Mouse (Mus musculus): ENCODE measurements around the gene Ccr4. TPM values are rescaled to one million over a fixed set of nuclear protein-coding genes. Genes with fewer than 3 reads are reported as not detected.
A peak's percentile ranks its signal among the peaks of the same experiment; 100 is the strongest.

Gene Ccr4
- not detected in 2 replicates for polyA plus RNA-seq (2016; fragmentation: Nextera tagmentation; extraction: Ambion mirVana)

DNA sequence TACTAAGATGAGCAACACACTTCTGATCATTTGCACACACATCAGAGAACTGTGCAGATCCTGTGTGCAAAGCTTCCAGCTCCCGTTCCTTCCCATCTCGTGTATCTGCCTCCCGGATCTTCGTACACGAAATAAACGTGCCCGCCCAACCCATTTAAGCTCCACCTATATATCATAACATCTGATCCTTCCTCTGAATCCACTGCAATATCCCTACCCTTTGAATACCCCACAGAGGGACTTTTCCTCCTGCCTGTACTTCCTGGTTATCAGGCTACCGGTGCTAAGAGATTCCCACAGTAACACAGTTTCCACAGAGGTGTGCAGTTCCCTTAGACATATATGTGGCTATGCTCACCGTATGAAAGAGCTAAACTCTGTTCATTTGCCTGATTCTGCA lies at the start of gene Ccr4:
Ccr4 (minus strand) TSS at position 101 of the 400 bp plus-strand sequence.
- H3K4me2 ChIP-seq: no peak within 1 kb of the TSS
- H3K9ac ChIP-seq: no peak within 1 kb of the TSS
- H3K27ac ChIP-seq: no peak within 1 kb of the TSS
- H3K4me1 ChIP-seq: no peaks in the 10 kb centered on the region
- H3K4me3 ChIP-seq (replicated peaks): no peak within 1 kb of the TSS
- no peak for ATAC-seq (ENCODE audit: low FRiP score)
- no peaks in the 10 kb centered on the region for H3K27me3 ChIP-seq
- no peaks in the 10 kb centered on the region for H3K9me3 ChIP-seq
- WGBS: 92% methylated on average over 9 of the region's 9 CpGs
- 0 out of 2 replicates have a peak, but pooled peaks cover 2% of the 10 kb centered on the region for H3K36me3 ChIP-seq (replicated peaks)

DNA sequence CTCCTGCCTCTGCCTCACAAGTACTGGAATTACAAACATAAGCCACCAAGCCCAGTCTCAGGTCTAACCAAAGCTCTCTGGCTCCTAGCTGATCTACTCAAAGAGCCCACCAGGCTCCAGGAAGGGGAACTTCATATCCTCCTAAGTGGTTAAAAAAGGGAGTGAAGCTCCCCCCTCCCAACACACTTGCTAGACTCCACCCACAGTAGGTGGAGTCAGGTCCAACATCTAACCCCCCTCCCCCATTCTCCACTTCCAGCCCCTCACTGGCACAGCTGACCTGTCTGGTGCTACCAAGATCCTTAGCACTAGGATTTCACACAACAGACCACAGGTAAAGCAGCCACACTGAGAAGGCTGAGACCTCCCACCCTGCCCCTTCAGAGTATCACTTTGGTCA lies 49.1 kb upstream of the Ccr4 start:
- Histone ChIP-seq H3K4me3 (replicated peaks) (no peak overlapping the region), H3K27me3 (peaks cover 39% of the 10 kb centered on the region), H3K27ac (no peak overlapping the region), H3K4me2 (no peak overlapping the region), H3K36me3 (replicated peaks) (no peaks in the 10 kb centered on the region), H3K4me1 (peaks cover 25% of the 10 kb centered on the region), H3K9ac (no peak overlapping the region), H3K9me3 (no peaks in the 10 kb centered on the region)
- no peak for ATAC-seq (ENCODE audit: low FRiP score)

DNA sequence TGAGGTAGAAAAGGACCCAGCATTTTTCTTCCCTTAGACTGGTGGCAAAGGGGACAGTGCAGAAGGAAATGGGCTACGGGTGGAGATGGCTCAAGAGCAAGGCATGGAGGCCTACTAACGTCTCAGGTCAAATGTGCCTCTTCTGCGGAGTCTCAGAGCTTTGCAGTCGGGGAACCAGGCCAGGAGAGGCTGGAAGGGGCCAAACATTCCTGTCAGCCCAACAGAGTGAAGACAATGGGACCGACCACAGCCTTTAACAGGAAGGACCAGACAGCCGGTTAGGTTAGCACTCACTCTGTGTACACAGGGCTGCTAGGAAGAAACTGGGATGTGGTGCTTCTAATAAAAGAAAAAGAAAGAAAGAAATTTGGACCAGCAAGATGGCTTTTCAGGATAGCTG lies 45.3 kb upstream of the Ccr4 start:
- Histone ChIP-seq H3K4me1 (peaks cover 50% of the 10 kb centered on the region), H3K4me3 (replicated peaks) (no peak overlapping the region), H3K36me3 (replicated peaks) (no peaks in the 10 kb centered on the region), H3K9ac (no peak overlapping the region), H3K4me2 (no peak overlapping the region), H3K9me3 (no peaks in the 10 kb centered on the region), H3K27me3 (peaks cover 41% of the 10 kb centered on the region), H3K27ac (no peak overlapping the region)
- ATAC-seq (ENCODE audit: low FRiP score): no peak
- WGBS: 14% methylated on average over 6 of the region's 6 CpGs

DNA sequence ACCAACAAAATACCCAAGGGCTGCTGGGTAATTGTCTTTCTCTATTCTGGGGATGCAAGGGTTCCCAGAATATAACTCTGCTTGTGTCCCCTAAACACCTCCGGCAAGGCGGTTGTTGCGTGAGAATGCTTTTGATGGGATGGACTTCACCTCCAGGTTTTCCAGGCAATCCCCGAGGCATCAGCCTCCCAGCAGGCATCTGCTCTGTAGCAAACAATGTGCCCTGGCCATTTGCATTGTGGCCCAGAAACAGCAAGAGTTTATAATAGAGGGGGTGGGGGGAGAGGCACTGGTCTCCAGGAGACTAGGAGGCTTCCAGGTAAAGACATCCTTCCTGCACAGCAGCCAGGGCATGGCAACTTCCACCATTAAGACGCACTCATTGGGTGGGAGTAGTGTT lies 44.4 kb upstream of the Ccr4 start:
- no peaks in the 10 kb centered on the region for H3K36me3 ChIP-seq (replicated peaks)
- peaks cover 50% of the 10 kb centered on the region for H3K4me1 ChIP-seq
- ATAC-seq (ENCODE audit: low FRiP score): no peak
- H3K9ac ChIP-seq: no peak overlapping the region
- H3K27ac ChIP-seq: no peak overlapping the region
- 0 out of 2 replicates have a peak overlapping the region, but pooled peaks have one; percentile 1 for H3K4me2 ChIP-seq
- 11% methylated on average over 5 of the region's 5 CpGs for WGBS
- no peak overlapping the region for H3K4me3 ChIP-seq (replicated peaks)
- H3K9me3 ChIP-seq: no peaks in the 10 kb centered on the region
- peaks cover 47% of the 10 kb centered on the region for H3K27me3 ChIP-seq

DNA sequence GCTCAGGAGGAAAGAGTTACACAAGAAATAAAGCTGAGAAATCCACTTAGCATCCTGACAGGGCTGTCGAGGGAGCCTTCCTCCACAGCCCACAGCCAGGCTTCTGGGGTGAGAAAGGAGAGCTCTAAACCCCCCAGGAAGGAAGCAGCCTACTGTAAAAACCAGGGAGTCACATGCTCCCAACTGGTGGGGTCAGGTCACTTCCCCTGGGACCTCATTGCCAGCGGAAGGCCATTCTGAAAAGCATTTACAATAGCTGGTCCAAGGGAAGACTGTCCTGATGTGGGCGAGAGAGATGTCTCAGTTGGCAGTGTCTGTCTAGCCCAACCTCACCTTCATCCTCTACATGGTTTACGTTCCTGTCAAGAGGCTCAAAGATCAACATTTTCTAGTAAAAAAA lies 43.8 kb upstream of the Ccr4 start:
- H3K9me3 ChIP-seq: no peaks in the 10 kb centered on the region
- no peak overlapping the region for H3K9ac ChIP-seq
- no peak overlapping the region for H3K4me2 ChIP-seq
- WGBS: 16% methylated on average over 4 of the region's 4 CpGs
- H3K27me3 ChIP-seq: peaks cover 53% of the 10 kb centered on the region
- no peak overlapping the region for H3K4me3 ChIP-seq (replicated peaks)
- H3K27ac ChIP-seq: 0 out of 2 replicates have a peak overlapping the region, but pooled peaks have one; percentile 19
- no peaks in the 10 kb centered on the region for H3K36me3 ChIP-seq (replicated peaks)
- H3K4me1 ChIP-seq: peaks cover 52% of the 10 kb centered on the region
- ATAC-seq (ENCODE audit: low FRiP score): no peak

DNA sequence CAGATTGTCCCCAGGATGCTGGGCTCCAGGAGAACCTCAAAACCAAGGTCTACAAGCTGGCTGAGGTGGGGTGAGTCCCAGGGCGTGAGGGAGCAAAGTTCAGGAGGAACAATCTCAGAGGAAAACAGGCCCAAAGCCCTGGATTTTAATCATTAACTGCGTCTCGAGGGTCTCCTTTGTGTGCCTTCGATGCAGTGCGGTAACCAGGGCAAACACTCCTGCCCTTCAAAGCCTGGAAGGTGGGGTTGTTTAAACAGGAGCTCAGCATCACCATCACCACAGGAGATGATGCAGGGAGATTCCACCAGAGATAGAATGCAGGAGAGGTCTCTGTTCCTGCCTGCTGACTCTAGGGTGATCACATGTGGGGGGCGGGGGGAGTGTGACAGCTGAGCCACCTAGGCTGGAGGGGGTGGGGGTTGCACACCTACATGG lies 42.9 kb upstream of the Ccr4 start:
- H3K9ac ChIP-seq: no peak overlapping the region
- H3K9me3 ChIP-seq: no peaks in the 10 kb centered on the region
- no peak overlapping the region for H3K4me2 ChIP-seq
- no peak overlapping the region for H3K27ac ChIP-seq
- no peaks in the 10 kb centered on the region for H3K36me3 ChIP-seq (replicated peaks)
- 16% methylated on average over 6 of the region's 6 CpGs for WGBS
- peaks cover 52% of the 10 kb centered on the region for H3K4me1 ChIP-seq
- peaks cover 54% of the 10 kb centered on the region for H3K27me3 ChIP-seq
- H3K4me3 ChIP-seq (replicated peaks): no peak overlapping the region
- no peak for ATAC-seq (ENCODE audit: low FRiP score)

DNA sequence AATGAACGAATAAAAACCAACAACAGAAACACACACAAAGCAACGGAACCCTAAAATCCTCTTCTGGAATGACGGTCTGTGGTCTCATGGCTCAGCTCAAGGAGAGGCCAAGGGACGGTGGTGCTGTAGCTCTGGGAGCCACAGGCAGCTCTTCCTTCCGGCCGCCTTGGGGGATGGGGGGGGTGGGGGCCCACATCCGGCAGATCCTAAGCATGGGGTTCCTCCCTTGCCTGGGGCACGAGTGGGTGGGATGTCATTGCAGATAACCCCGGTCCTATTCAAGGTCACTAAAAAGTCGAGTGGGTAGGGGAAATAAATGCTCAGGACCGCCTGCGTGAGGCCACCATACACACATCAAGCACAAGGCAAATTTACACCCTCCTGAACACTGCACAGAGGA lies 42.0 kb upstream of the Ccr4 start:
- H3K9me3 ChIP-seq: no peaks in the 10 kb centered on the region
- H3K9ac ChIP-seq: no peak overlapping the region
- H3K36me3 ChIP-seq (replicated peaks): no peaks in the 10 kb centered on the region
- no peak for ATAC-seq (ENCODE audit: low FRiP score)
- H3K27me3 ChIP-seq: peaks cover 54% of the 10 kb centered on the region
- 72% methylated on average over 12 of the region's 12 CpGs for WGBS
- peaks cover 52% of the 10 kb centered on the region for H3K4me1 ChIP-seq
- no peak overlapping the region for H3K27ac ChIP-seq
- H3K4me2 ChIP-seq: no peak overlapping the region
- no peak overlapping the region for H3K4me3 ChIP-seq (replicated peaks)

DNA sequence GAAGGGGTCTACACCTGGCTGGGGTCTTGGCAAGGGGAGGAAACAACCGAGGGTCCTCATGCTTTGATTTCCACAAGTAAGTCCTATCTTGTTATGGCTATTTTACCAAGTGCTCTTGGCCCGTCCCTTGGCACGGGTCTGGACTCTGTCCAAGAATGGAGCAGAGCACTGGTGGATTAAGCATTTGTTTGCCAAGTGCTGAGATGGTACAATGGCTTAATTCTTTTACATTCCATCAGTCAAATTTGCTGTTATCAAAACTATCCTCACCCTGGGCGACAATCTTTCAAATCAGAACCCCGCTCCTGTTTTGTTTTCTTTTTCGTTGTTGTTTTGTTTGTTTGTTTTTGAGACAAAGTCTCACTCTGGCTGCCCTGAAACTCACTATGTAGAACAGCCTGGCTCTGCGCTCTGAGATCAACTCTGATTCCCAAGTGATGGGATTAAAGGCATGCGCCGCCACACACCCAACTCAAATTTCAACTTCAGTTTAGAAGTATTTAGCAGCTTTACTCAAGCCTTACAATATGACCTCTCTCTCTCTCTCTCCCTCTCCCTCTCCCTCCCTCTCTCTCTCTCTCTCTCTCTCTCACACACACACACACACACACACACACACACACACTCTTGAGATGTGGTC lies 40.2 kb upstream of the Ccr4 start:
- 38% methylated on average over 9 of the region's 9 CpGs for WGBS
- Histone ChIP-seq H3K4me3 (replicated peaks) (no peak overlapping the region), H3K27ac (no peak overlapping the region), H3K4me2 (no peak overlapping the region), H3K4me1 (peaks cover 55% of the 10 kb centered on the region), H3K36me3 (replicated peaks) (no peaks in the 10 kb centered on the region), H3K27me3 (peaks cover 44% of the 10 kb centered on the region), H3K9ac (no peak overlapping the region), H3K9me3 (no peaks in the 10 kb centered on the region)
- no peak for ATAC-seq (ENCODE audit: low FRiP score)

DNA sequence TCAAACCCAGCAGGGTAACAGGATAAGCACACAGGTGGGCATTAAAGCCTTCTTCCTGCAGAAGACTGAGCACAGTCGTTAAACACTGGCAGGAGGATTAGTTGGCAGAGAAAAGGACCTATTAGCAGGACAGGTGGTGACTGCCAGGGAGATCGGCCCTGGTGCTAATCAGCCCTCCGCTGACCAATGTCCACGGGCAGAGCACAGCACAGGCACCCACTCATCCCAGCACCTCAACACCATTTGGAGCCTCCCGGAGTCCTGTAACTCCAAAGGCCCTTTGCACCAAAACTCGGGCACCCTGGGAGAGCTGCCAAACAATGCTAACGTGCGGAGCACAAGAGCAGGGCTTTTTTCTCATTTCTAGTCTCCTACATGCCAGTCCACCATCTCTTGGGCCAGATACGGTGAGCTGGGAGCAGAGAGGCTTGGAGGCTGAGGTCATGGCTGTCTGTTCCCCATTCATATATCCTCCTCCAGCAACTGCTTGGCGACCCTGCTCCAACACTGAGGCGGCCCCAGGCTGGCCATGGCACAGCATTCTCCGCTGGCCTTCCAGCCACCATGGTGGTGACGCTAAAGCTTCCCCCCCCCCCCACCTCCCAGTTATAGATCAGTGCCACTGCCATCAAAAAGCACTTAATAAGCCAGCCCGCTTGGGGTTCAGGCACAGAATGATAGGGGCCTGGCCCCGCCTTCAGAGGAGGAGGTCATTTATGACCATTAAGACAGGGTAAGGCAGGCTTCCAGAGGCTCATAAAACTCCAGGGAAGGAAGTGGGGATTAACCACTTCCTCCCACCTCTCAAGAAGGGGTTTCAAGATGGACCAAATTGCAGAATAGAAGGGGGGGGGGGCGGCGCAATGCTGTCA lies 39.4 kb upstream of the Ccr4 start:
- H3K9me3 ChIP-seq: no peaks in the 10 kb centered on the region
- no peaks in the 10 kb centered on the region for H3K36me3 ChIP-seq (replicated peaks)
- peaks cover 47% of the 10 kb centered on the region for H3K4me1 ChIP-seq
- no peak overlapping the region for H3K27ac ChIP-seq
- 63% methylated on average over 17 of the region's 17 CpGs for WGBS
- H3K9ac ChIP-seq: no peak overlapping the region
- H3K4me2 ChIP-seq: no peak overlapping the region
- no peak for ATAC-seq (ENCODE audit: low FRiP score)
- H3K4me3 ChIP-seq (replicated peaks): no peak overlapping the region
- H3K27me3 ChIP-seq: peaks cover 39% of the 10 kb centered on the region

DNA sequence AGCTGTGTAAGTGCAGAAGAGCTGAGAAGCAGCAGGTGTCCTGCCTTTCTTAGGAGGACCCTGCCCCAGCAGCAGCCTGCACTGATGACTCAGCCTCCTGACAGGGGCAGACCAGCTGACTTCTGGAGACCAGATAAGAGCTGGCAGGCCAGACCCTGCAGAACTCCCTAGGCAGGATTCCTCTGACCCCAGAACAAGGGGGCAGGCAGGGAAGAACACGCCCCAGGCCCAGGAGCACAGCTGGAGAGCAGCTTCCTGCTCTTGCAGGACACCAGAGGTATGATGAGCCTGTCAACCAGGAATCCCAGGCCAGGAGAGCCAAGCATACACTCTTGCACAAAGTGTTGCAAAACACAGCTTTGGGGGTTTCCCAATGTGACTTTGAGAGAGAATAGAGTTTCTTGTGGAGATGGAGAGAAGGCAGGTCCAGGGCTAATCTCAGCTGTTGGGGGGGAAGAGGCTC lies 36.6 kb upstream of the Ccr4 start:
- Histone ChIP-seq H3K4me3 (replicated peaks) (no peak overlapping the region), H3K4me2 (no peak overlapping the region), H3K27ac (no peak overlapping the region), H3K4me1 (peaks cover 41% of the 10 kb centered on the region), H3K36me3 (replicated peaks) (no peaks in the 10 kb centered on the region), H3K27me3 (peaks cover 25% of the 10 kb centered on the region), H3K9me3 (no peaks in the 10 kb centered on the region), H3K9ac (no peak overlapping the region)
- no peak for ATAC-seq (ENCODE audit: low FRiP score)
- 62% methylated on average over 1 of the region's 1 CpGs for WGBS

DNA sequence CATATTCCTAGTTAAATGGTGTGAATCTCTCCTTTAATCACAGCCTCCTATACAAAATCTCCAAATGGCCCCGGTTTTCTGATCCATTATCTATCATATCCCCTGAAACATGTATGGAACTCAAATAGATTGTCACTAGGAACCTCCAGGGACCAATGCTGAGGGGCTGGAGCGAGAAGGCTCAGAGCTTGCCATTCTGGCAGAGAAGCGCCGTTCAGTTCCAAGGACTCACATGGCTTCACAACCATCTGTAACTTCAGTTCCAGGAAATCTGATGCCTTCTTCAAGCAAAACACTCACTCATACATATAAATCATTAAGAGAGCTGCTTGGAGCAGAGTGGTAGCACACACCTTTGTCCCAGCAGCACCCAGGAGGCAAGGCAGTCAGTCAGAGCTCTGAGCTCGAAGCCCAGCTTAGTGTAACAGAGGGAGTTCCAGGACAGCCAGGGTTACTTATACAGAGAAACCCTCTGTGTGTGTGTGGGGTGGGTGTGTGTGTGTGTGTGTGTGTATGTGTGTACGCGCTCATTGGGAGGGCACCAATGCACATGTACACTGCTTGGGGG lies 34.4 kb upstream of the Ccr4 start:
- H3K36me3 ChIP-seq (replicated peaks): no peaks in the 10 kb centered on the region

DNA sequence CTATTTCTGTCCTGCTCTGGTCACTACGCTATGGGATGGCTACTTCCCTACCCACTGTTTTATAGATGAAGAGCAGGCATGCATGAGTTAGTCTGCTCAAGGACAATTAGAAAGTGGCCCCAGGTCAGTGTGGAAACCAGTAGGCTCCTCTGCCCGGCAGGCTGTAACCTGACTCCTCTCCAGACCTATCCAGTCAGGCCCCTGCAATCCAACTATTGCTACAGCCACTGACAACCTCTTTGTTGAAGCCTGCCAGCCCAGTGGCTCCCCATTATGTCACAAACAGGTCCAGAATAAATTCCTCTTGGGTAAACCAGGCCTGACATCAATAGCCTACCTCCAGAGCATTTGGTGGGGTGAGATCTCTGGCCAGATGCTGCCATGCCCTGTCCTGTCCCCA lies 31.9 kb upstream of the Ccr4 start:
- peaks cover 19% of the 10 kb centered on the region for H3K4me1 ChIP-seq
- peak; percentile 39; the same call in 1 of the 2 replicates for ATAC-seq (ENCODE audit: low FRiP score)
- 0 out of 2 replicates have a peak, but pooled peaks cover 7% of the 10 kb centered on the region for H3K27me3 ChIP-seq
- H3K9me3 ChIP-seq: no peaks in the 10 kb centered on the region
- no peak overlapping the region for H3K4me2 ChIP-seq
- no peak overlapping the region for H3K9ac ChIP-seq
- 10% methylated on average over 2 of the region's 2 CpGs for WGBS
- H3K27ac ChIP-seq: no peak overlapping the region
- H3K36me3 ChIP-seq (replicated peaks): no peaks in the 10 kb centered on the region
- no peak overlapping the region for H3K4me3 ChIP-seq (replicated peaks)

More for the DNA sequence above, 34.4 kb upstream of the Ccr4 start:
- Histone ChIP-seq H3K9ac (no peak overlapping the region), H3K4me2 (no peak overlapping the region), H3K9me3 (no peaks in the 10 kb centered on the region), H3K27ac (no peak overlapping the region), H3K27me3 (peaks cover 12% of the 10 kb centered on the region; the same call in 1 of the 2 replicates), H3K4me3 (replicated peaks) (no peak overlapping the region), H3K4me1 (peaks cover 24% of the 10 kb centered on the region)
- WGBS: 80% methylated on average over 7 of the region's 7 CpGs
- no peak for ATAC-seq (ENCODE audit: low FRiP score)

All from forebrain, embryonic 12.5 days (tissue).